Mouse (Mus musculus): ENCODE results near the gene Itgae. TPM values are rescaled to one million over a fixed set of nuclear protein-coding genes. Genes with fewer than 3 reads are reported as not detected.

The Itgae gene
- polyA plus RNA-seq, 1 experiment = 0.58 TPM

Other genes starting within 250 kb of the Itgae start
- gene Atp2a3, start 129.4 kb upstream of the Itgae start, polyA plus RNA-seq (2012; rRNA removed) = 24.7 and 35.1 TPM in 2 replicates
- gene P2rx1, start 91.5 kb upstream of the Itgae start, polyA plus RNA-seq (2012; rRNA removed) = 542 and 648 TPM in 2 replicates
- gene Camkk1, start 71.6 kb upstream of the Itgae start, polyA plus RNA-seq (2012; rRNA removed) = 69.6 and 83.9 TPM in 2 replicates
- gene Ncbp3, start 42.8 kb upstream of the Itgae start, polyA plus RNA-seq (2012; rRNA removed) = 3.7 and 4.6 TPM in 2 replicates
- gene Haspin, start 47.7 kb downstream of the Itgae start, polyA plus RNA-seq (2012; rRNA removed) = 0.41 and 0.58 TPM in 2 replicates
- gene P2rx5, start 69.8 kb downstream of the Itgae start, polyA plus RNA-seq (2012; rRNA removed) = 3.1 TPM in 2 replicates
- gene Emc6, start 86.5 kb downstream of the Itgae start, polyA plus RNA-seq (2012; rRNA removed) = 49.0 and 62.3 TPM in 2 replicates
- 101 and 131 TPM in 2 replicates for gene Tax1bp3, start 86.5 kb downstream of the Itgae start, polyA plus RNA-seq (2012; rRNA removed)
- gene Ctns, start 108.5 kb downstream of the Itgae start, polyA plus RNA-seq (2012; rRNA removed) = 32.5 and 37.5 TPM in 2 replicates
- gene Shpk, start 108.9 kb downstream of the Itgae start, polyA plus RNA-seq (2012; rRNA removed) = 11.5 and 12.7 TPM in 2 replicates
- 0.37 and 0.38 TPM in 2 replicates for gene Trpv1, start 143.7 kb downstream of the Itgae start, polyA plus RNA-seq (2012; rRNA removed)
- 0.32 and 0.34 TPM in 2 replicates for gene Trpv3, start 176.8 kb downstream of the Itgae start, polyA plus RNA-seq (2012; rRNA removed)
- 23.8 and 25.8 TPM in 2 replicates for gene Aspa, start 239.0 kb downstream of the Itgae start, polyA plus RNA-seq (2012; rRNA removed)
- not detected in 2 replicates for gene Gm49340, start 239.2 kb downstream of the Itgae start, polyA plus RNA-seq (2012; rRNA removed)
- gene Spata22, start 239.2 kb downstream of the Itgae start, polyA plus RNA-seq (2012; rRNA removed) = 0.21 and 0.44 TPM in 2 replicates

All from urinary bladder, adult 2 months (tissue).